Mouse (Mus musculus) lung, adult 2 months (tissue): ENCODE data around the gene Ocrl.

ENCODE experiments used
- CTCF ChIP-seq: fragments of 200-500 bp; IDR thresholded peaks from 2 replicates; pipeline ENCODE4 v1.5.1; 2011; ENCODE audit warnings: mild to moderate bottlenecking, low read length, control low read depth; ENCODE audit not compliant: insufficient read depth
- POLR2A ChIP-seq: fragments of 200-500 bp; IDR thresholded peaks from 2 replicates; pipeline ENCODE4 v1.6.1; 2011; ENCODE audit warnings: low read depth, mild to moderate bottlenecking, control low read depth, low read length, borderline replicate concordance; ENCODE audit errors: extremely low read depth

GRCm38 (mm10) chrX:47916831-47917230 is 4.6 kb downstream of the Ocrl start:
- TF ChIP-seq CTCF, result no peak
- no peak for TF ChIP-seq POLR2A
